Mouse (Mus musculus) stomach, postnatal 0 days (tissue): Measurements from ENCODE around the gene Hoxa2.
A peak's percentile ranks its signal among the peaks of the same experiment; 100 is the strongest.

Source experiments
- CTCF ChIP-seq: IDR thresholded peaks from 2 replicates; pipeline ENCODE4 v1.5.1; 2016; ENCODE audit warnings: antibody characterized with exemption, low read depth, mild to moderate bottlenecking, moderate library complexity
- EP300 ChIP-seq: optimal IDR thresholded peaks from 2 replicates; pipeline ENCODE3; 2016; ENCODE audit warnings: antibody characterized with exemption

DNA sequence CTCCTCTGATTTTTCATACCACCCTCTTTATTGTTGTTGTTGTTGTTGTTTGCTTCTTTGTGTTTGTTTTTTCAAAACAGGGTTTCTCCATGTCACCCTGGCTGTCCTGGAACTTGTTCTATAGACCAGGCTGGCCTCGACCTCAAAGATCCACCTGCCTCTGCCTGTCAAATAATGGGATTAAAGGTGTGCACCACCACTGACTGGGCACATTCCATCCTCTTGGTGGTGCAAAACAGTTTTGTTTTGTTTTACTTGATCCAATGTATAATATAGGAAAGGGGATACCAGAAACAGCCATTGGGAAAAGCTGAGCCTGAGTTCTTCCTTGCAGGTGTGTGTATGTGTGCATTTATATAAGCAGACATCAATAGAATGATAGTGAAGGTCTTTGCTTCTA, 21.9 kb upstream of the Hoxa2 start:
- peak; percentile 60 for TF ChIP-seq CTCF
- TF ChIP-seq EP300, result no peak
